Mouse (Mus musculus) neural tube, postnatal 0 days (tissue): ENCODE results near the gene Trp53i11. TPM values are rescaled to one million over a fixed set of nuclear protein-coding genes. Genes with fewer than 3 reads are reported as not detected.

Source experiments
- polyA plus RNA-seq: library from polyadenylated mRNA; unstranded; fragments of >200 nt; fragmentation: Nextera tagmentation; extraction: Ambion mirVana; gene quantifications from 2 replicates; pipeline ENCODE4 v1.2.1, GENCODE M21; 2015

Trp53i11 gene
- polyA plus RNA-seq = 23.4 and 30.5 TPM in 2 replicates

DNA sequence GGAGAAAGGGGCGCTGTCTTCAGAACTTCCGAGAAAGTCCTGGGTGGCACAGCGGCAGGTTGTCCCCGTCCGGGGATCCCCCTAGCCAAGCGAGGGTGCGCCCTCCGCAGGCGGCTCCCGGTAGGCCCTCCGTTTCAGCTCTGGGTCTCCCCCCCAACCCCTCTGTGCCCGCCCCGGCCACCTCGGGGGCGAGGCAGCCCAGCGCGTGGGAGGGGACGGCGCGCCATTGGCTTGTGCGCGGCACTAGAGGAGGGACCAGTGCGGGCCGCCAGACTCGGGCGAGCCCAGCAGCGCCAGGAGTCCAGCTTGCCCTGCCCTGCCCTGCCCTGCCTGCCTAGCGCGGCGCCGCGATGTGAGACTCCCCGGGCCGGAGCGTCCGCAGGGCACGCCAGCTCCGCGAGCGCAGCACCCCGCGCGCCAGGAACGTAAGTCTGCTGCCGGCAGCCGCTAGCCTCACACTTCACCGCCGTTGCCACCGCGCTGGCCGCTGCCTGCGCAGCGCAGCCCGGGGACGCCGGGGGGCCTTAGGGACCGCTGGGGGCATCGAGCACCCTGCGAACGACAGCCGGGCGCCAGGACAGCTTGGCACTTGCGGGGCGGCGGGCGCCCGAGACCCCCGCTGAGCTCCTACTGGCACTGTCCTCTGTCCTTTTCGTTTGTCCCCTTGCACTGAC, at the start of gene Trp53i11:
Trp53i11 (plus strand) TSS at position 226 of the 674 bp plus-strand sequence.

Other genes with a start within 250 kb of the Trp53i11 start
- gene Prdm11, start 141.4 kb upstream of the Trp53i11 start, polyA plus RNA-seq = 2.9 and 3.5 TPM in 2 replicates
- 18.8 and 22.1 TPM in 2 replicates for gene Tspan18, start 147.0 kb downstream of the Trp53i11 start, polyA plus RNA-seq